In genomic region chr6:122800640-122801300, GRCm38 (mm10) we compare ENCODE assay signal across 9 mouse cellular contexts. TPM values are rescaled to one million over a fixed set of nuclear protein-coding genes. Genes with fewer than 3 reads are reported as not detected.
DNase-seq lines count a peak whose midpoint lies in the region; ATAC-seq lines count a peak whose summit lies in the region.
"Had no signal": no experiment of that assay in that cellular context is flagged by ENCODE, and none has a peak within 500 bp of the region (broad histone marks: within the 10 kb centered on the region; RNA-seq: fewer than 3 reads in every experiment).

No protein-coding gene starts in this region.

- 43% methylated on average over 10 of the region's 10 CpGs for WGBS in heart, embryonic 11.5 days (ENCODE audit: insufficient replicate concordance)
- 40% methylated on average over 10 of the region's 10 CpGs for WGBS in intestine, embryonic 14.5 days
- 37% methylated on average over 10 of the region's 10 CpGs for WGBS in midbrain, embryonic 15.5 days

- ATAC-seq in heart, embryonic 11.5 days (replicated peaks; ENCODE audit: insufficient number of reproducible peaks, low FRiP score, low TSS enrichment), result no peak
- ATAC-seq in intestine, embryonic 14.5 days (replicated peaks; ENCODE audit: low FRiP score, low TSS enrichment, low read depth), result 0 out of 2 replicates have a peak, but pooled peaks have one; percentile 1
- ATAC-seq in midbrain, embryonic 15.5 days (replicated peaks), result no peak; the same call in 1 of the 2 replicates
- ATAC-seq: Patski had no signal

- peak overlapping the region; percentile 80; the same call in 1 of the 2 replicates for H3K9ac ChIP-seq in heart, embryonic 11.5 days (ENCODE audit: low read depth, low read length)
- H3K9ac ChIP-seq in intestine, embryonic 14.5 days (ENCODE audit: low read length), result peak overlapping the region; percentile 65
- H3K9ac ChIP-seq in midbrain, embryonic 15.5 days, result peak overlapping the region; percentile 62

- peak overlapping the region; percentile 64 for H3K4me3 ChIP-seq in heart, embryonic 11.5 days (ENCODE audit: low read depth, low read length)
- H3K4me3 ChIP-seq in intestine, embryonic 14.5 days (ENCODE audit: low read depth, low read length), result peak overlapping the region; percentile 52
- H3K4me3 ChIP-seq in midbrain, embryonic 15.5 days, result peak overlapping the region; percentile 54

- H3K9me3 ChIP-seq in heart, embryonic 11.5 days (replicated peaks; ENCODE audit: control insufficient read depth, low read length), result no peaks in the 10 kb centered on the region
- no peaks in the 10 kb centered on the region for H3K9me3 ChIP-seq in intestine, embryonic 14.5 days (ENCODE audit: control insufficient read depth, low read length)
- no peaks in the 10 kb centered on the region for H3K9me3 ChIP-seq in midbrain, embryonic 15.5 days

- intact Hi-C loops in heart, postnatal 25 days (cut with DNase I), result loop anchor here (5.0 kb wide), 1 partner anchor 37 kb away; no protein-coding TSS in a partner anchor

- DNase-seq in heart, postnatal 25 days (ENCODE audit: low spot score), result no peak
- DNase-seq in thymus, postnatal 0 days (ENCODE audit: low spot score), result peak; percentile 37
- DNase-seq in thymus, postnatal 14 days, result no peak
- DNase-seq in intestine, embryonic 14.5 days (ENCODE audit: low spot score), result no peak
- no peak for DNase-seq in yolk sac, embryonic 10.5 days (ENCODE audit: low spot score)
- DNase-seq in spleen, postnatal 10 days (ENCODE audit: low spot score in 2 of 2), result no peak

- H3K4me2 ChIP-seq in heart, embryonic 11.5 days, result peak overlapping the region; percentile 100
- peak overlapping the region; percentile 100 for H3K4me2 ChIP-seq in intestine, embryonic 14.5 days (ENCODE audit: low read length)
- H3K4me2 ChIP-seq in midbrain, embryonic 15.5 days, result peak overlapping the region; percentile 84

- no peaks in the 10 kb centered on the region for H3K36me3 ChIP-seq in heart, embryonic 11.5 days (ENCODE audit: control insufficient read depth, insufficient read depth, low read length)
- H3K36me3 ChIP-seq in intestine, embryonic 14.5 days (ENCODE audit: control insufficient read depth, insufficient read depth, low read length), result no peaks in the 10 kb centered on the region
- no peaks in the 10 kb centered on the region for H3K36me3 ChIP-seq in midbrain, embryonic 15.5 days (replicated peaks)

- peaks cover 4% of the 10 kb centered on the region; the same call in 1 of the 2 replicates for H3K4me1 ChIP-seq in heart, embryonic 11.5 days (ENCODE audit: control insufficient read depth, insufficient read depth, low read length)
- no peaks in the 10 kb centered on the region; the same call in 1 of the 2 replicates for H3K4me1 ChIP-seq in intestine, embryonic 14.5 days (replicated peaks; ENCODE audit: control insufficient read depth, insufficient read depth, low read length)
- peaks cover 13% of the 10 kb centered on the region for H3K4me1 ChIP-seq in midbrain, embryonic 15.5 days

- no peaks in the 10 kb centered on the region for H3K27me3 ChIP-seq in heart, embryonic 11.5 days (ENCODE audit: control insufficient read depth, insufficient read depth, low read length)
- no peaks in the 10 kb centered on the region for H3K27me3 ChIP-seq in intestine, embryonic 14.5 days (replicated peaks; ENCODE audit: control insufficient read depth, insufficient read depth, low read length)
- peaks cover 7% of the 10 kb centered on the region for H3K27me3 ChIP-seq in midbrain, embryonic 15.5 days (replicated peaks)

- H3K27ac ChIP-seq in heart, embryonic 11.5 days (ENCODE audit: low read depth, low read length), result no peak overlapping the region
- H3K27ac ChIP-seq in intestine, embryonic 14.5 days (ENCODE audit: low read depth), result no peak overlapping the region; the same call in 1 of the 2 replicates
- H3K27ac ChIP-seq in midbrain, embryonic 15.5 days, result no peak overlapping the region; the same call in 1 of the 2 replicates

RNA-seq across cellular contexts. Expression of gene Slc2a3, which starts 0.7 kb away (rescaled TPM):
- 27.5 and 33.2 TPM in 2 replicates for polyA plus RNA-seq in heart, embryonic 11.5 days (2014; fragmentation: Nextera tagmentation; extraction: Ambion mirVana)
- 1 to 10 TPM; 1.8 to 2.2 TPM for total RNA-seq in heart, postnatal 25 days (2021)
- 12.8 and 13.0 TPM in 2 replicates for polyA plus RNA-seq in thymus, postnatal 0 days (2015; fragmentation: Nextera tagmentation; extraction: Ambion mirVana)
- polyA plus RNA-seq in intestine, embryonic 14.5 days (2014; fragmentation: Nextera tagmentation; extraction: Ambion mirVana), result 17.6 and 21.5 TPM in 2 replicates
- 34.6 and 36.8 TPM in 2 replicates for polyA plus RNA-seq in midbrain, embryonic 15.5 days (2015; fragmentation: Nextera tagmentation; extraction: Ambion mirVana)

RNA-seq across cellular contexts. Expression of gene Foxj2, which starts 18.9 kb away (rescaled TPM):
- polyA plus RNA-seq in heart, embryonic 11.5 days (2014; fragmentation: Nextera tagmentation; extraction: Ambion mirVana), result 4.9 and 5.9 TPM in 2 replicates
- 10 to 100 TPM; 31.8 to 37.0 TPM for total RNA-seq in heart, postnatal 25 days (2021)
- polyA plus RNA-seq in thymus, postnatal 0 days (2015; fragmentation: Nextera tagmentation; extraction: Ambion mirVana), result 3.0 and 3.2 TPM in 2 replicates
- 6.4 and 6.9 TPM in 2 replicates for polyA plus RNA-seq in intestine, embryonic 14.5 days (2014; fragmentation: Nextera tagmentation; extraction: Ambion mirVana)
- 8.3 and 9.1 TPM in 2 replicates for polyA plus RNA-seq in midbrain, embryonic 15.5 days (2015; fragmentation: Nextera tagmentation; extraction: Ambion mirVana)

RNA-seq across cellular contexts. Expression of gene C3ar1, which starts 55.2 kb away (rescaled TPM):
- polyA plus RNA-seq in heart, embryonic 11.5 days (2014; fragmentation: Nextera tagmentation; extraction: Ambion mirVana), result 1.4 and 1.5 TPM in 2 replicates
- total RNA-seq in heart, postnatal 25 days (2021), result 1 to 10 TPM; 2.9 to 3.3 TPM
- polyA plus RNA-seq in thymus, postnatal 0 days (2015; fragmentation: Nextera tagmentation; extraction: Ambion mirVana), result 1.9 and 2.2 TPM in 2 replicates
- 1.8 and 1.9 TPM in 2 replicates for polyA plus RNA-seq in intestine, embryonic 14.5 days (2014; fragmentation: Nextera tagmentation; extraction: Ambion mirVana)
- 1.4 and 1.6 TPM in 2 replicates for polyA plus RNA-seq in midbrain, embryonic 15.5 days (2015; fragmentation: Nextera tagmentation; extraction: Ambion mirVana)
- polyA plus RNA-seq: Patski had no signal
